Mouse (Mus musculus) erythroblast, embryonic 14.5 days (primary cell): ENCODE measurements around the gene Mad1l1. TPM values are rescaled to one million over a fixed set of nuclear protein-coding genes. Genes with fewer than 3 reads are reported as not detected.

Source experiments
- H3K27me3 ChIP-seq: 2 replicates; pipeline ENCODE4 v1.6.1; 2012; ENCODE audit warnings: inconsistent platforms; ENCODE audit not compliant: control insufficient read depth
- H3K36me3 ChIP-seq: 2 replicates; pipeline ENCODE4 v1.6.1; 2012; ENCODE audit warnings: mild to moderate bottlenecking, inconsistent platforms; ENCODE audit not compliant: control insufficient read depth
- H3K4me1 ChIP-seq: 2 replicates; pipeline ENCODE4 v1.6.1; 2012; ENCODE audit warnings: inconsistent platforms; ENCODE audit not compliant: control insufficient read depth
- H3K4me3 ChIP-seq: replicated peaks from 2 replicates; pipeline ENCODE3; 2012; ENCODE audit warnings: moderate library complexity, mild to moderate bottlenecking, inconsistent platforms
- H3K9me3 ChIP-seq: 2 replicates; pipeline ENCODE4 v1.6.1; 2012; ENCODE audit warnings: low read length, inconsistent platforms, mixed read lengths; ENCODE audit not compliant: control insufficient read depth
- GATA1 ChIP-seq: IDR thresholded peaks from 2 replicates; pipeline ENCODE4 v1.6.1; 2012; ENCODE audit warnings: low read length, inconsistent platforms, mixed read lengths
- TAL1 ChIP-seq: IDR thresholded peaks from 3 replicates; pipeline ENCODE4 v1.6.1; 2012; ENCODE audit warnings: low read length, inconsistent platforms, mixed read lengths
- polyA plus RNA-seq: library from polyadenylated mRNA; stranded (reverse); fragments of >175 nt; gene quantifications from 2 replicates; pipeline ENCODE4 v1.2.3, GENCODE M21; 2012

Mad1l1 gene
- polyA plus RNA-seq, 1 experiment, result 2.4 TPM

GRCm38 (mm10) chr5:140256685-140257084, 64.7 kb downstream of the Mad1l1 start:
- no peak overlapping the region for H3K4me3 ChIP-seq
- no peak for TF ChIP-seq TAL1
- TF ChIP-seq GATA1, result no peak
- H3K27me3 ChIP-seq, result no peaks in the 10 kb centered on the region
- H3K9me3 ChIP-seq, result no peaks in the 10 kb centered on the region
- no peaks in the 10 kb centered on the region for H3K4me1 ChIP-seq
- peaks cover 87% of the 10 kb centered on the region for H3K36me3 ChIP-seq

DNA sequence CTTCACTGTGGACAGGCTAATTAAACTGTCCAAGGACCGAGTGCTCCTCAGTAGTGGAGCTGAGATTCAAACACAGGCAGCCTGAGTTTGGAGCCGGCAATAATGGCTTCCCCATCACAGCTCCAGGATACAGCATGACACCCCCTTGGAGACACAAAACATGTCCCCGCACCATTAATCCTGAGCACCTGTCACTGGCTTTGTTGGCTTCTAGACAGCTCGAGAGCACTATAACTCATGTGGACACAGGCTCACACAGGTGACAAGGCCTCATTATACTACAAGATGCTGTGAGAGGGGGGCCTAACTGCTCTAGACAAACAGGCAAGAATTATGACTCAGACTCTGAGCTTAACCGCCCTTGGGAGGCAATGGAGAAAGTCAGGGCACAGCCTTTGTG, 66.1 kb downstream of the Mad1l1 start:
- Histone ChIP-seq H3K9me3 (no peaks in the 10 kb centered on the region), H3K4me3 (no peak overlapping the region), H3K27me3 (no peaks in the 10 kb centered on the region), H3K36me3 (peaks cover 88% of the 10 kb centered on the region), H3K4me1 (no peaks in the 10 kb centered on the region)
- TF ChIP-seq GATA1, result no peak
- no peak for TF ChIP-seq TAL1

GRCm38 (mm10) chr5:140254656-140255055, 66.7 kb downstream of the Mad1l1 start:
- TF ChIP-seq GATA1, result no peak
- TF ChIP-seq TAL1, result no peak
- Histone ChIP-seq H3K9me3 (no peaks in the 10 kb centered on the region), H3K27me3 (no peaks in the 10 kb centered on the region), H3K36me3 (peaks cover 85% of the 10 kb centered on the region), H3K4me1 (no peaks in the 10 kb centered on the region), H3K4me3 (no peak overlapping the region)

GRCm38 (mm10) chr5:140251989-140252388, 69.4 kb downstream of the Mad1l1 start:
- Histone ChIP-seq H3K4me3 (no peak overlapping the region), H3K36me3 (peaks cover 73% of the 10 kb centered on the region), H3K9me3 (no peaks in the 10 kb centered on the region)

DNA sequence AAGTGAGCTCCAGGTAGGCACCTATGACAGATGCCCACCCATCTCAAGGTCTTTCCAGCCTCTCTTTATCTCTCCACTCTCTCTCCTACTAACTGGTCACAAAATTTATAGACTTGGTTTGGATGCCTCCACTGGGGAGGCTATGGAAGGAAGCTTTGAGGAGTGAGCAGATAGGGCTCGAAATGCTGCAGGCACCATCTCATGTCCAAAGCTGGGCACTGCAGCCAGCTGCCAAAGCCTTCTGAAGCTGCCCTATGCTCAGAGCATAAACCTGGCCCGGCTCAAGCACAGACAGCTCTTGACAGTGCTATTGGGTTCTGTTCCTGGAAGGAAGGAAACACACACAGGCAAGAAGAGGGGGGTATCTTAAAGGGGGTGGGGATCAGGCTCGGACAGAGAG, 71.0 kb downstream of the Mad1l1 start:
- TF ChIP-seq GATA1 (no peak), TAL1 (no peak)
- H3K36me3 ChIP-seq, result peaks cover 65% of the 10 kb centered on the region
- H3K4me1 ChIP-seq, result no peaks in the 10 kb centered on the region; the same call in 1 of the 2 replicates
- H3K4me3 ChIP-seq, result no peak overlapping the region
- no peaks in the 10 kb centered on the region for H3K9me3 ChIP-seq
- no peaks in the 10 kb centered on the region for H3K27me3 ChIP-seq

More at GRCm38 (mm10) chr5:140251989-140252388, 69.4 kb downstream of the Mad1l1 start:
- Histone ChIP-seq H3K27me3 (no peaks in the 10 kb centered on the region), H3K4me1 (no peaks in the 10 kb centered on the region; the same call in 1 of the 2 replicates)
- TF ChIP-seq TAL1 (no peak), GATA1 (no peak)

GRCm38 (mm10) chr5:140249359-140250062, 71.8 kb downstream of the Mad1l1 start:
- TF ChIP-seq TAL1 (no peak), GATA1 (no peak)
- no peak overlapping the region for H3K4me3 ChIP-seq
- peaks cover 62% of the 10 kb centered on the region for H3K36me3 ChIP-seq
- no peaks in the 10 kb centered on the region for H3K27me3 ChIP-seq
- no peaks in the 10 kb centered on the region; the same call in 1 of the 2 replicates for H3K4me1 ChIP-seq
- no peaks in the 10 kb centered on the region for H3K9me3 ChIP-seq

- Histone ChIP-seq H3K36me3 (peaks cover 54% of the 10 kb centered on the region), H3K9me3 (no peaks in the 10 kb centered on the region), H3K27me3 (no peaks in the 10 kb centered on the region), H3K4me3 (no peak overlapping the region), H3K4me1 (no peaks in the 10 kb centered on the region; the same call in 1 of the 2 replicates)
- TF ChIP-seq TAL1 (no peak), GATA1 (no peak)
Observed at GRCm38 (mm10) chr5:140248101-140248500, 73.3 kb downstream of the Mad1l1 start.

DNA sequence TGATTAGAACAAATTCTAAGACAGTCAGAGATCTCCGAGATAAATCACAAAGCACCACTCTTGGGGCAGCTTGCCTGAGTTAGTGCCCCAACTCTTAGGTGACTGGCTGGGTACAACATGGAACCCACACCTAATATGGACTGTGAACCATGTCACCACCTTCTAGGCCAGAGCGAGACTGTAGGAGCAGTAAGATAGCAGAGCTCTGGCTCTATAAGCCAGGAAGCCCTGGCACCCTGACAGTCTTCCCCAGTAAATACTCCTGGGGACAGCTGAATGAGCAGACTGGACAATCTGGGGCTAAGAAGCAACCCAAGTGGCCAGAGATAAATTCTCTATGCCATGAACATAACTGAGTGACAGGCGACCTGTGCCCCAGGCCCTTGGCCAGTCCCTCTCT, 81.1 kb downstream of the Mad1l1 start:
- no peaks in the 10 kb centered on the region for H3K9me3 ChIP-seq
- no peak overlapping the region for H3K4me3 ChIP-seq
- H3K36me3 ChIP-seq, result peaks cover 38% of the 10 kb centered on the region
- no peaks in the 10 kb centered on the region for H3K27me3 ChIP-seq
- peaks cover 13% of the 10 kb centered on the region for H3K4me1 ChIP-seq
- no peak for TF ChIP-seq TAL1
- TF ChIP-seq GATA1, result no peak

DNA sequence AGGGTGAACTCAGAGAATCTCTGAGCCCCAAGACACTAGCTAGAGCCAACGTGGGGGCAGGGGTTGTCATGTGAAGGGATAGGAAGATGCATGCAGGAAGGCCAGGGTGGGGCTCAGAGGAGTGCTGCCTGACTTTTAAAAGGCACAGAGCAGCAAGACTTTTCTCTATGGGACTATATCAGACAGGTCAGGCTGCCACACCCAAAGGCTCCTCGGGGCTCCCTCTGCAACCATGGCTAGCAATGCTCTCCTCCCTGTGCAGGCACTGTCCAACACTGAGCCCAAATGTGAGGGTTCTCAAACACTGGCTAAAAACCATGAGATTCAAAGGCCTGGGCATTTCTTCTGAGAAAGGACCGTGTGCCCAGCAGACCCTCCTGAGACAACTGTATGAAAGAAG, 82.5 kb downstream of the Mad1l1 start:
- H3K9me3 ChIP-seq, result no peaks in the 10 kb centered on the region
- H3K4me1 ChIP-seq, result peaks cover 13% of the 10 kb centered on the region
- H3K36me3 ChIP-seq, result peaks cover 37% of the 10 kb centered on the region
- H3K27me3 ChIP-seq, result no peaks in the 10 kb centered on the region
- no peak for TF ChIP-seq GATA1
- no peak for TF ChIP-seq TAL1
- no peak overlapping the region for H3K4me3 ChIP-seq
